Mouse (Mus musculus): Measurements from ENCODE around the gene Tbc1d9b.

- TF ChIP-seq CTCF (IDR thresholded peaks at IDR 0.05; ENCODE audit: low read depth, low read length) (no peak), POLR2A (IDR thresholded peaks at IDR 0.05; ENCODE audit: extremely low read depth, insufficient read depth, low read length) (no peak)
These were observed 27.1 kb downstream of the Tbc1d9b start for GRCm38 (mm10) chr11:50158346-50158745.

Data from liver, adult 2 months (tissue).